Mouse (Mus musculus): ENCODE measurements around the gene Hid1.

GRCm38 (mm10) chr11:115359293-115359692 is 8.3 kb downstream of the Hid1 start:
- no peak for TF ChIP-seq CTCF (IDR thresholded peaks at IDR 0.05; ENCODE audit: borderline replicate concordance, extremely low read depth, insufficient read depth, insufficient read length)
- no peak for TF ChIP-seq POLR2A (IDR thresholded peaks at IDR 0.05; ENCODE audit: borderline replicate concordance, extremely low read depth, insufficient read depth, insufficient read length, poor library complexity, severe bottlenecking)
